Mouse (Mus musculus) erythroid progenitor cell, adult 5-6 weeks (primary cell): ENCODE results near the gene Hist1h3g. TPM values are rescaled to one million over a fixed set of nuclear protein-coding genes. Genes with fewer than 3 reads are reported as not detected.

ENCODE experiments used
- ATAC-seq: replicated peaks from 2 replicates; pipeline ENCODE4 v1.8.0; 2016; ENCODE audit warnings: moderate number of reproducible peaks, mild to moderate bottlenecking, moderate TSS enrichment, inconsistent platforms; ENCODE audit not compliant: poor library complexity, low FRiP score, severe bottlenecking
- total RNA-seq, 2 experiments: library from RNA; stranded (forward) in 1 of 2; stranded (reverse) in 1 of 2; fragments of 150-400 nt in 1 of 2; fragments of 186-747, 209-891 nt in 1 of 2; gene quantifications; 2 replicates each; pipeline versions ENCODE4 v1.2.3 to v1.2.4; 2015 to 2017; ENCODE audit warnings: low replicate concordance in 2 of 2

Hist1h3g gene
- total RNA-seq (2015; ENCODE audit: low replicate concordance) = 573 TPM in 2 replicates
- total RNA-seq (2017; ENCODE audit: low replicate concordance) = 250 and 889 TPM in 2 replicates

GRCm38 (mm10) chr13:23535137-23536075 lies at the start of gene Hist1h3g:
TSS of gene Hist1h3g (plus strand) at chr13:23535422.
- ATAC-seq = peak; percentile 70

DNA sequence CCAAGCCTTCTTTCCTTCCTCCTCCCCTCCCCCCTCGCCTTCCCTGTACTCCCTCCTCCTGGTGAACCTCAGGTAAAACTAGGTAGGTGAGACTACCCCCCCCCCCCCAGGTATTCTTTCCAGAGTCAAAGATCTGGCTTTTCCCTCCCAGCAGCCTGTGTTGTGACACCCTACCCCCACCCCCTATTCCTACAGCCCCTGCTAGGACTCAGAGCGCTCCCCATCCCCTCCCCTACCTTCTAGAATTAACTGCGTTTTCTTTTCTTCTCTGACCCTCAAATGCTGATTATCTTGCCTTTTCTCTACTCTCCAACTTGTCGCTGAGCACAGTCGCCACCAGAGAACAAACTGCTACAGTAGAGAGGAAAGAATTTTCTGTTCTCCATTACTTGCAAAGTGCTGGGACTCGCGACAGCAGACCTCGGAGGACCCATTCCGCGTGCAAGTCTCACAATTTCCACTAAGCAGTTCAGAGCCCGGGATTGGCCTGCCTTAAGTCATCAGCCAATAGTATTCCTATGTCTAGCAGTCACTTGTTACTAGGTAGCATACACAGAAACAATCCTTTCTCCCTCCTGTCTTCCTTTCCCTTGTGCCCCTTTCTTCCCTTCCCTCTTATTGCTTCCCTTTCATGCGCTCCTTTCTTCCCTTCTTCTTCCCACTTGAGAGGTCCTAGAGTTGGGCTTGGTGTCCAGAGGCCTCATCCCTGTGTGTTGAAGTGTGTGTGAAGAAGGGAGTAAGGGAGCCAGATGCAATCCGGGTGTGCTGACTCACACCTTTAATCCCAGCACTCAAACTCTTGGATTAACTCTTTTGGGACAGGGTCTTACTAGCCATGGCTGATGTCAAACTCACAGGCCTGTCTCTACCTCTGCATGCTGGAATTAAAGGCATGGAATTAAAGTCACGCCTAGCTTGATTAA lies 46.6 kb upstream of the Hist1h3g start, which contains the start of gene Btn2a2:
TSS of gene Btn2a2 (minus strand) at position 458 of the 923 bp plus-strand sequence.
- ATAC-seq = no peak

DNA sequence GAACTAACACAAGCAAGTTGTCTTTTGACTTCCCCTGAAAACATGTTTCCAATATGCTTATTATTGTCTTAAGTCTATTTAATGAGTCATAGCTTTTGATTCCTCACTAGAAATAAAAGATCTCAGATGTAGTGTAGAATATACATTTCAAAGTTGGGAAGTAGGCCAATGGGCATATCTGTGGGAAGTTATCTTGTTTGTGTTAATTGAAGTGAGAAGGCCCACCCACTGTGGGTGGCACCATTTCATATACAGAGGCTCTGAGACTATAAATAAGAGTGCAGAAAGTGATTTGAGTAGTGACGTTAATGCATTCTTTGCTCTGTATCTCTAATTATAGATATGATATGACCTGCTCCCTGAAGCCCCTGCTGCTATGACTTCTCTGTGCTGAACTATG lies 44.4 kb upstream of the Hist1h3g start:
- no peak for ATAC-seq

DNA sequence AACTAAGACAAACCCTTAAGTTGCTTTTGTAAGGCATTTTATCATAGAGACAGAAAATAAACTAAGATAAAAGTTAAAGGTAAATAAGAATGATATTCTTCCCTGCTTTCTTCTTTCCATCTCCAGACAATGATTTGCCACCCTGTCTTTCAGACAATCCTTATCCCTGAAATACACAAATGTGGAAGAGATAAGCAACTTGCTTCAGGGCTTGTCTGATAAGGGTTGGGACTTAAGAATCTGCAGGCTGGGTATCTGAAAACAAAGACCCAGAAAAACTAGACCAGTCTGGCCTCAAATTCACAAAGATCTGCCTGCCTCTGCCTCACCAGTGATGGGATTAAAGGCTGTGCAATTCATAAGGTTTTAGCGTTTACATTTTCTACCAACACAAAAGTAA lies 44.0 kb upstream of the Hist1h3g start:
- ATAC-seq = no peak

GRCm38 (mm10) chr13:23491990-23492389 lies 43.2 kb upstream of the Hist1h3g start:
- 0 out of 2 replicates have a peak, but pooled peaks have one; percentile 34 for ATAC-seq

- ATAC-seq = no peak
Observed at GRCm38 (mm10) chr13:23495526-23495925, 39.7 kb upstream of the Hist1h3g start.

GRCm38 (mm10) chr13:23497656-23498321 lies 37.4 kb upstream of the Hist1h3g start:
- no peak for ATAC-seq

GRCm38 (mm10) chr13:23498653-23499052 lies 36.6 kb upstream of the Hist1h3g start:
- no peak for ATAC-seq

- no peak for ATAC-seq
Observed at GRCm38 (mm10) chr13:23499943-23500342, 35.3 kb upstream of the Hist1h3g start.

- no peak for ATAC-seq
Observed at GRCm38 (mm10) chr13:23500424-23501200, 34.6 kb upstream of the Hist1h3g start.

DNA sequence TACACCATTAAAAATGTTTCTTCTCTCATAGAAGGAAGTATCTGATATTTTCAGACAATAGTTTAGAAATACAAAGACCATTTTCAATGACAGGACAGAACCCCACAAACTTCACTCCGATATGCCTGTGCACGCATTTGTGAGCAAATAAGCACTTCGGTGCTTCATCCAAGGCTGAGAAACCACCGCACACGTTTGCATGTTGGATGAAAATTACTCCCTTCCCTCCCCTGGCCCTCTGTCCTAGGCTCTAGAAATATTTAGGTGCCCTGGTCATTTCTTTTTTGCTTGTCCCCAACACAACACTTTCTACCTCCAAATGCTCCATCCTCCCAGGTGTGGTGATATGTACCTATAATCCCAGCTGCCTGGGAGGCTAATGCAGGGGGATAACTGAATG lies 33.7 kb upstream of the Hist1h3g start:
- no peak for ATAC-seq

DNA sequence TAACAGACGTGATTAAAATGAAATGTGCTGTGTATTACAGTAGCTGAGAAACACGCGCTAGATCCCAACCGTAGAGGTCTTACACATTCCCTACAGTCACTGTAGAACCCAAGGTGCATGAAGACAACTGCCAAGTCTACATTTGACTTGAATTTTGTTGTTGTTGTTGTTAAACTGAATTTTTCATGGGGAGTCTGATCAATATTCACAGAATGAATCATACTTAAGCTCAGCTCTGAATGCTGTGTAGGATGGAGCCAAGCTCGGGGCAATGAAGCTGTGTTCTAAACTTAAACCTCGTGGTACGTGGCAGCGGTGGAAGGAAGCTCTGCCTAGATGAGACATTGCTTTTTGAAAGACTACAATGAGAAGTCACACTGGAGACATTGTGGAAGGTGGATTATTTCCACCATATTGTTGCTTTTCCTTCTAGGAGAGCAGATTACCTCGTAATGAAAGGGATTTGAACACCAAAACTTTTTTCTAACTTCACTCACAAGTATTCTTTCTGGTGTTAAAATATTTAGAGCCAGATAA lies 33.1 kb upstream of the Hist1h3g start:
- no peak for ATAC-seq

- no peak for ATAC-seq
Observed at GRCm38 (mm10) chr13:23502916-23503315, 32.3 kb upstream of the Hist1h3g start.

- ATAC-seq = no peak
Observed at GRCm38 (mm10) chr13:23503797-23504196, 31.4 kb upstream of the Hist1h3g start.

- no peak for ATAC-seq
Observed at GRCm38 (mm10) chr13:23505662-23506345, 29.4 kb upstream of the Hist1h3g start.

GRCm38 (mm10) chr13:23506351-23506750 lies 28.9 kb upstream of the Hist1h3g start:
- no peak for ATAC-seq

DNA sequence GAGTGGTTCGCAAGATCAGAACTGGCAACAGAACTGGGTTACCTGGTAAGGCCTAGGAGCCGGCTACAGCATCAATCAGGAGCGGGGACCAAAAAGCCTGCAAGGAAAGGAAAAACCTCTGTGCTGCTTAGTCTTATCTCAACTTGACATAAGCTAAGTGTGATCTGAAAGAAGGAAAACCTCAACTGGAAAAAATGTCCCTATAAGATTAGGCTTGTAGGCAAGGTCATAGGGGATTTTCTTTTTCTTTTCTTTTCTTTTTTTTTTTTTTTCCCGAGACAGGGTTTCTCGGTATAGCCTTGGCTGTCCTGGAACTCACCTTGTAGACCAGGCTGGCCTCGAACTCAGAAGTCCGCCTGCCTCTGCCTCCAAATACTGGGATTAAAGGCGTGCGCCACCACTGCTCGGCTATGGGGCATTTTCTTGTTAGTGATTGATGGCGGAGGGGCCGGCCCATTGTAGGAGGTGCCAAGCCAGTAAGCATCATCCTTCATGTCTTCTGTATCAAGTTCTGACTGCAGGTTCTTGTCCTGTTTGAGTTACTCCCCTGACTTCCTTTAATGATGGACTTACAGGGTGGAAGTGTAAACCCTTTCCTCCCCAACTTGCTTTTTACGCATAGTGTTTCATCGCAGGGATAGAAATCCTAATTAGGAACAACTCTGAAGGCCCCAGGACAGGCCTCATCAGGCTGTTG lies 28.3 kb upstream of the Hist1h3g start:
- ATAC-seq = no peak

- no peak for ATAC-seq
Observed at GRCm38 (mm10) chr13:23510127-23510526, 25.1 kb upstream of the Hist1h3g start.
